ENCODE assay signal across 8 mouse cellular contexts in genomic region chr6:115251531-115251985, GRCm38 (mm10). TPM values are rescaled to one million over a fixed set of nuclear protein-coding genes. Genes with fewer than 3 reads are reported as not detected.
DNase-seq lines count a peak whose midpoint lies in the region; ATAC-seq lines count a peak whose summit lies in the region.

No protein-coding gene starts in this region.

- no peaks in the 10 kb centered on the region for H3K27me3 ChIP-seq in kidney, embryonic 15.5 days
- H3K27me3 ChIP-seq in forebrain, embryonic 15.5 days: no peaks in the 10 kb centered on the region
- no peaks in the 10 kb centered on the region for H3K27me3 ChIP-seq in hindbrain, embryonic 12.5 days

- peak overlapping the region; percentile 33 for H3K4me3 ChIP-seq in kidney, embryonic 15.5 days (replicated peaks)
- H3K4me3 ChIP-seq in forebrain, embryonic 15.5 days: no peak overlapping the region
- 0 out of 2 replicates have a peak overlapping the region, but pooled peaks have one; percentile 1 for H3K4me3 ChIP-seq in hindbrain, embryonic 12.5 days

- ATAC-seq in kidney, embryonic 15.5 days (replicated peaks; ENCODE audit: low FRiP score): peak; percentile 29; the same call in 1 of the 2 replicates
- 0 out of 2 replicates have a peak, but pooled peaks have one; percentile 32 for ATAC-seq in forebrain, embryonic 15.5 days (replicated peaks)
- ATAC-seq in hindbrain, embryonic 12.5 days (ENCODE audit: low FRiP score): peak; percentile 58

- peak overlapping the region; percentile 62 for H3K4me2 ChIP-seq in kidney, embryonic 15.5 days
- peak overlapping the region; percentile 2; the same call in 1 of the 2 replicates for H3K4me2 ChIP-seq in forebrain, embryonic 15.5 days (replicated peaks)
- peak overlapping the region; percentile 39 for H3K4me2 ChIP-seq in hindbrain, embryonic 12.5 days (replicated peaks)

- H3K9me3 ChIP-seq in kidney, embryonic 15.5 days (replicated peaks): no peaks in the 10 kb centered on the region
- H3K9me3 ChIP-seq in forebrain, embryonic 15.5 days: no peaks in the 10 kb centered on the region
- no peaks in the 10 kb centered on the region for H3K9me3 ChIP-seq in hindbrain, embryonic 12.5 days (replicated peaks)

- no peak overlapping the region for H3K27ac ChIP-seq in kidney, embryonic 15.5 days
- no peak overlapping the region for H3K27ac ChIP-seq in forebrain, embryonic 15.5 days (replicated peaks)
- peak overlapping the region; percentile 48; the same call in 1 of the 2 replicates for H3K27ac ChIP-seq in hindbrain, embryonic 12.5 days

- WGBS in kidney, embryonic 15.5 days: 4% methylated on average over 13 of the region's 13 CpGs
- WGBS in forebrain, embryonic 15.5 days: 6% methylated on average over 13 of the region's 13 CpGs
- 3% methylated on average over 13 of the region's 13 CpGs for WGBS in hindbrain, embryonic 12.5 days

- intact Hi-C loops in left cerebral cortex, postnatal 36 days (cut with DNase I): no loop called here

- peaks cover 8% of the 10 kb centered on the region for H3K4me1 ChIP-seq in kidney, embryonic 15.5 days
- H3K4me1 ChIP-seq in forebrain, embryonic 15.5 days: peaks cover 8% of the 10 kb centered on the region; the same call in 1 of the 2 replicates
- peaks cover 15% of the 10 kb centered on the region for H3K4me1 ChIP-seq in hindbrain, embryonic 12.5 days

- peak overlapping the region; percentile 36; the same call in 1 of the 2 replicates for H3K9ac ChIP-seq in kidney, embryonic 15.5 days
- no peak overlapping the region for H3K9ac ChIP-seq in forebrain, embryonic 15.5 days (replicated peaks)
- peak overlapping the region; percentile 18; the same call in 1 of the 2 replicates for H3K9ac ChIP-seq in hindbrain, embryonic 12.5 days

- DNase-seq in kidney, adult 11 months: no peak
- peak; percentile 33 for DNase-seq in ZHBTc4 (ENCODE audit: low read depth, low spot score)
- DNase-seq in lung, postnatal 4 days: peak; percentile 36 to 43
- no peak for DNase-seq in frontal cortex, postnatal 36 days (ENCODE audit: low spot score in 2 of 2)
- DNase-seq in left cerebral cortex, postnatal 36 days (ENCODE audit: low spot score in 2 of 2): no peak

- H3K36me3 ChIP-seq in kidney, embryonic 15.5 days: no peaks in the 10 kb centered on the region
- no peaks in the 10 kb centered on the region; the same call in 1 of the 2 replicates for H3K36me3 ChIP-seq in forebrain, embryonic 15.5 days
- H3K36me3 ChIP-seq in hindbrain, embryonic 12.5 days: no peaks in the 10 kb centered on the region

RNA-seq across cellular contexts. Expression of gene Timp4, which starts 0.4 kb away (rescaled TPM):
- 0.33 and 0.36 TPM in 2 replicates for polyA plus RNA-seq in kidney, embryonic 15.5 days (2015; fragmentation: Nextera tagmentation; extraction: Ambion mirVana)
- 2.0 and 2.3 TPM in 2 replicates for polyA plus RNA-seq in forebrain, embryonic 15.5 days (2015; fragmentation: Nextera tagmentation; extraction: Ambion mirVana)
- 1.4 and 2.2 TPM in 2 replicates for polyA plus RNA-seq in hindbrain, embryonic 12.5 days (2016; fragmentation: Nextera tagmentation; extraction: Ambion mirVana)
- 10 to 100 TPM; 17.2 to 18.5 TPM for total RNA-seq in left cerebral cortex, postnatal 36 days (2021)

RNA-seq across cellular contexts. Expression of gene Gm17482, which starts 24.4 kb away (rescaled TPM):
- not detected in 2 replicates for polyA plus RNA-seq in kidney, embryonic 15.5 days (2015; fragmentation: Nextera tagmentation; extraction: Ambion mirVana)
- polyA plus RNA-seq in forebrain, embryonic 15.5 days (2015; fragmentation: Nextera tagmentation; extraction: Ambion mirVana): not detected in 2 replicates
- polyA plus RNA-seq in hindbrain, embryonic 12.5 days (2016; fragmentation: Nextera tagmentation; extraction: Ambion mirVana): not detected in 2 replicates
- total RNA-seq in left cerebral cortex, postnatal 36 days (2021): not detected

Comparison
In these comparisons a context has a peak if more than half of its experiments do, and no peak if none do; other contexts are left out.
1. H3K4me2 ChIP-seq: peak in every context shown above with its lines; median percentile 62 in kidney, embryonic 15.5 days; 39 in hindbrain, embryonic 12.5 days; 2 in forebrain, embryonic 15.5 days.
2. DNase-seq: peak in ZHBTc4 (single experiment) and lung, postnatal 4 days (2 of 2); none in kidney, adult 11 months (single experiment), frontal cortex, postnatal 36 days (0 of 2) and left cerebral cortex, postnatal 36 days (0 of 2).
3. Peak in every context shown above with its lines, with median percentiles within 50 percentile points of each other: ATAC-seq.